Mouse (Mus musculus): ENCODE measurements around the gene Bri3. TPM values are rescaled to one million over a fixed set of nuclear protein-coding genes. Genes with fewer than 3 reads are reported as not detected.

The Bri3 gene
- polyA plus RNA-seq, 1 experiment from 2014 or later = 113 TPM

- peak overlapping the region; percentile 95 for H3K4me3 ChIP-seq
- no peak; the same call in none of the 2 replicates for ATAC-seq (ENCODE audit: insufficient number of reproducible peaks, insufficient read depth, low FRiP score, low TSS enrichment, low read depth)
Measured at GRCm38 (mm10) chr5:144255632-144256540, 11.6 kb downstream of the Bri3 start.

GRCm38 (mm10) chr5:144256541-144256870 lies 12.3 kb downstream of the Bri3 start:
- Histone ChIP-seq H3K27me3 (no peaks in the 10 kb centered on the region), H3K4me3 (peak overlapping the region; percentile 95), H3K4me1 (peaks cover 52% of the 10 kb centered on the region), H3K27ac (peak overlapping the region; percentile 87), H3K4me2 (peak overlapping the region; percentile 77), H3K9ac (peak overlapping the region; percentile 95), H3K36me3 (peaks cover 17% of the 10 kb centered on the region), H3K9me3 (no peaks in the 10 kb centered on the region)
- ATAC-seq (ENCODE audit: insufficient number of reproducible peaks, insufficient read depth, low FRiP score, low TSS enrichment, low read depth) = no peak
- 5% methylated on average over 7 of the region's 7 CpGs for WGBS

More at GRCm38 (mm10) chr5:144255632-144256540, 11.6 kb downstream of the Bri3 start:
- no peaks in the 10 kb centered on the region for H3K27me3 ChIP-seq
- WGBS = under 1% methylated on average over 39 of the region's 40 CpGs
- peaks cover 15% of the 10 kb centered on the region for H3K36me3 ChIP-seq
- peak overlapping the region; percentile 87 for H3K27ac ChIP-seq
- peaks cover 48% of the 10 kb centered on the region for H3K4me1 ChIP-seq
- peak overlapping the region; percentile 77 for H3K4me2 ChIP-seq
- H3K9ac ChIP-seq = peak overlapping the region; percentile 95
- H3K9me3 ChIP-seq = no peaks in the 10 kb centered on the region

GRCm38 (mm10) chr5:144256888-144257287 lies 12.7 kb downstream of the Bri3 start:
- H3K9ac ChIP-seq = peak overlapping the region; percentile 95

GRCm38 (mm10) chr5:144257451-144258110 lies 13.3 kb downstream of the Bri3 start:
- Histone ChIP-seq H3K9ac (peak overlapping the region; percentile 95), H3K4me3 (peak overlapping the region; percentile 95), H3K27ac (peak overlapping the region; percentile 87), H3K27me3 (no peaks in the 10 kb centered on the region), H3K9me3 (no peaks in the 10 kb centered on the region), H3K4me2 (peak overlapping the region; percentile 77), H3K36me3 (peaks cover 17% of the 10 kb centered on the region), H3K4me1 (peaks cover 61% of the 10 kb centered on the region)
- WGBS = 63% methylated on average over 3 of the region's 3 CpGs
- no peak for ATAC-seq (ENCODE audit: insufficient number of reproducible peaks, insufficient read depth, low FRiP score, low TSS enrichment, low read depth)

More at GRCm38 (mm10) chr5:144256888-144257287, 12.7 kb downstream of the Bri3 start:
- Histone ChIP-seq H3K36me3 (peaks cover 17% of the 10 kb centered on the region), H3K27me3 (no peaks in the 10 kb centered on the region), H3K4me1 (peaks cover 56% of the 10 kb centered on the region), H3K9me3 (no peaks in the 10 kb centered on the region), H3K4me3 (peak overlapping the region; percentile 95), H3K4me2 (peak overlapping the region; percentile 77), H3K27ac (peak overlapping the region; percentile 87)
- no peak for ATAC-seq (ENCODE audit: insufficient number of reproducible peaks, insufficient read depth, low FRiP score, low TSS enrichment, low read depth)
- WGBS = 16% methylated on average over 1 of the region's 1 CpGs

GRCm38 (mm10) chr5:144258131-144258611 lies 13.9 kb downstream of the Bri3 start:
- peak overlapping the region; percentile 95 for H3K9ac ChIP-seq

GRCm38 (mm10) chr5:144258687-144259086 lies 14.4 kb downstream of the Bri3 start:
- 20% methylated on average over 2 of the region's 2 CpGs for WGBS
- ATAC-seq (ENCODE audit: insufficient number of reproducible peaks, insufficient read depth, low FRiP score, low TSS enrichment, low read depth) = no peak
- no peak overlapping the region for H3K27ac ChIP-seq
- 0 out of 2 replicates have a peak overlapping the region, but pooled peaks have one; percentile 95 for H3K4me3 ChIP-seq
- peak overlapping the region; percentile 95 for H3K9ac ChIP-seq
- peaks cover 22% of the 10 kb centered on the region for H3K36me3 ChIP-seq
- H3K9me3 ChIP-seq = no peaks in the 10 kb centered on the region
- no peaks in the 10 kb centered on the region for H3K27me3 ChIP-seq
- H3K4me2 ChIP-seq = peak overlapping the region; percentile 77
- peaks cover 69% of the 10 kb centered on the region for H3K4me1 ChIP-seq

More at GRCm38 (mm10) chr5:144258131-144258611, 13.9 kb downstream of the Bri3 start:
- Histone ChIP-seq H3K27ac (peak overlapping the region; percentile 87; the same call in 1 of the 2 replicates), H3K9me3 (no peaks in the 10 kb centered on the region), H3K27me3 (no peaks in the 10 kb centered on the region), H3K4me1 (peaks cover 65% of the 10 kb centered on the region), H3K4me3 (peak overlapping the region; percentile 95), H3K4me2 (peak overlapping the region; percentile 77), H3K36me3 (peaks cover 21% of the 10 kb centered on the region)
- ATAC-seq (ENCODE audit: insufficient number of reproducible peaks, insufficient read depth, low FRiP score, low TSS enrichment, low read depth) = no peak
- WGBS = 31% methylated on average over 14 of the region's 14 CpGs

GRCm38 (mm10) chr5:144259228-144259627 lies 15.0 kb downstream of the Bri3 start:
- 67% methylated on average over 6 of the region's 6 CpGs for WGBS
- H3K9ac ChIP-seq = no peak overlapping the region
- H3K36me3 ChIP-seq = peaks cover 23% of the 10 kb centered on the region
- H3K27me3 ChIP-seq = no peaks in the 10 kb centered on the region
- peaks cover 66% of the 10 kb centered on the region for H3K4me1 ChIP-seq
- H3K27ac ChIP-seq = no peak overlapping the region
- no peak for ATAC-seq (ENCODE audit: insufficient number of reproducible peaks, insufficient read depth, low FRiP score, low TSS enrichment, low read depth)
- H3K4me3 ChIP-seq = no peak overlapping the region
- H3K4me2 ChIP-seq = peak overlapping the region; percentile 77; the same call in 1 of the 2 replicates
- H3K9me3 ChIP-seq = no peaks in the 10 kb centered on the region

GRCm38 (mm10) chr5:144260464-144260863 lies 16.2 kb downstream of the Bri3 start:
- H3K36me3 ChIP-seq = peaks cover 33% of the 10 kb centered on the region
- no peak overlapping the region for H3K27ac ChIP-seq
- H3K4me2 ChIP-seq = no peak overlapping the region
- H3K4me1 ChIP-seq = peaks cover 62% of the 10 kb centered on the region
- H3K9me3 ChIP-seq = no peaks in the 10 kb centered on the region
- 72% methylated on average over 8 of the region's 8 CpGs for WGBS
- no peak overlapping the region for H3K9ac ChIP-seq
- no peak overlapping the region for H3K4me3 ChIP-seq
- no peaks in the 10 kb centered on the region for H3K27me3 ChIP-seq
- ATAC-seq (ENCODE audit: insufficient number of reproducible peaks, insufficient read depth, low FRiP score, low TSS enrichment, low read depth) = no peak

GRCm38 (mm10) chr5:144261309-144261708 lies 17.1 kb downstream of the Bri3 start:
- Histone ChIP-seq H3K27ac (no peak overlapping the region), H3K9me3 (no peaks in the 10 kb centered on the region), H3K4me3 (no peak overlapping the region), H3K4me2 (no peak overlapping the region), H3K4me1 (peaks cover 62% of the 10 kb centered on the region), H3K36me3 (peaks cover 40% of the 10 kb centered on the region), H3K27me3 (no peaks in the 10 kb centered on the region), H3K9ac (no peak overlapping the region)
- ATAC-seq (ENCODE audit: insufficient number of reproducible peaks, insufficient read depth, low FRiP score, low TSS enrichment, low read depth) = no peak
- WGBS = 77% methylated on average over 9 of the region's 9 CpGs

- 87% methylated on average over 5 of the region's 5 CpGs for WGBS
- no peaks in the 10 kb centered on the region for H3K27me3 ChIP-seq
- H3K9me3 ChIP-seq = no peaks in the 10 kb centered on the region
- H3K9ac ChIP-seq = no peak overlapping the region
- peaks cover 58% of the 10 kb centered on the region for H3K4me1 ChIP-seq
- H3K27ac ChIP-seq = no peak overlapping the region
- no peak overlapping the region for H3K4me2 ChIP-seq
- ATAC-seq (ENCODE audit: insufficient number of reproducible peaks, insufficient read depth, low FRiP score, low TSS enrichment, low read depth) = no peak
- H3K36me3 ChIP-seq = peaks cover 45% of the 10 kb centered on the region
- no peak overlapping the region for H3K4me3 ChIP-seq
Measured at GRCm38 (mm10) chr5:144261829-144262228, 17.6 kb downstream of the Bri3 start.

GRCm38 (mm10) chr5:144263082-144263481 lies 18.8 kb downstream of the Bri3 start:
- H3K4me1 ChIP-seq = peaks cover 46% of the 10 kb centered on the region
- no peak overlapping the region for H3K9ac ChIP-seq
- no peak overlapping the region for H3K4me2 ChIP-seq
- 75% methylated on average over 9 of the region's 9 CpGs for WGBS
- no peak overlapping the region for H3K27ac ChIP-seq
- H3K4me3 ChIP-seq = no peak overlapping the region
- peaks cover 55% of the 10 kb centered on the region for H3K36me3 ChIP-seq
- ATAC-seq (ENCODE audit: insufficient number of reproducible peaks, insufficient read depth, low FRiP score, low TSS enrichment, low read depth) = no peak
- no peaks in the 10 kb centered on the region for H3K27me3 ChIP-seq
- no peaks in the 10 kb centered on the region for H3K9me3 ChIP-seq

All from embryonic facial prominence, embryonic 13.5 days (tissue).